Mouse (Mus musculus) neural tube, embryonic 15.5 days (tissue): Measurements from ENCODE around the gene Lin7c. TPM values are rescaled to one million over a fixed set of nuclear protein-coding genes. Genes with fewer than 3 reads are reported as not detected.
"Not testable (repeated sequence)": the region's sequence is repeated elsewhere in the genome, so short reads cannot be mapped to it uniquely, and the experiment has no call there.

Source experiments
- ATAC-seq: fragments of 200-750 bp; cut with Nextera tagmentation; 2 replicates; pipeline ENCODE4 v1.8.0; 2017; ENCODE audit warnings: mild to moderate bottlenecking, moderate TSS enrichment, moderate library complexity; ENCODE audit not compliant: low FRiP score
- H3K27ac ChIP-seq: fragments of 300-500 bp; sonication (generic); replicated peaks from 2 replicates; pipeline ENCODE4 v1.5.1; 2015; ENCODE audit warnings: mild to moderate bottlenecking, inconsistent platforms
- H3K27me3 ChIP-seq: fragments of 300-500 bp; sonication (generic); replicated peaks from 2 replicates; pipeline ENCODE4 v1.6.1; 2015; ENCODE audit warnings: inconsistent platforms
- H3K36me3 ChIP-seq: fragments of 300-500 bp; sonication (generic); 2 replicates; pipeline ENCODE4 v1.6.1; 2015; ENCODE audit warnings: inconsistent platforms
- H3K4me1 ChIP-seq: fragments of 300-500 bp; sonication (generic); 2 replicates; pipeline ENCODE4 v1.6.1; 2015; ENCODE audit warnings: inconsistent platforms
- H3K4me2 ChIP-seq: fragments of 300-500 bp; sonication (generic); 2 replicates; pipeline ENCODE4 v1.6.1; 2015; ENCODE audit warnings: inconsistent platforms, mild to moderate bottlenecking, moderate library complexity
- H3K4me3 ChIP-seq: fragments of 300-500 bp; sonication (generic); replicated peaks from 2 replicates; pipeline ENCODE4 v1.5.1; 2015; ENCODE audit warnings: mild to moderate bottlenecking, inconsistent platforms
- H3K9ac ChIP-seq: fragments of 300-500 bp; sonication (generic); replicated peaks from 2 replicates; pipeline ENCODE4 v1.6.1; 2015; ENCODE audit warnings: mild to moderate bottlenecking, inconsistent platforms
- H3K9me3 ChIP-seq: fragments of 300-500 bp; sonication (generic); replicated peaks from 2 replicates; pipeline ENCODE4 v1.6.1; 2016; ENCODE audit warnings: inconsistent platforms
- WGBS: fragments of 180-500 bp; shearing (Covaris S2); methylation state at CpG from one replicate; pipeline ENCODE4 v1.1.7; 2015; ENCODE audit warnings: mixed read lengths; 5-methylcytosine and 5-hydroxymethylcytosine counted together
- polyA plus RNA-seq: library from polyadenylated mRNA; unstranded; fragments of >200 nt; fragmentation: Nextera tagmentation; extraction: Ambion mirVana; gene quantifications from 2 replicates; pipeline ENCODE4 v1.2.1, GENCODE M21; 2015

Lin7c gene
- 158 and 169 TPM in 2 replicates for polyA plus RNA-seq

DNA sequence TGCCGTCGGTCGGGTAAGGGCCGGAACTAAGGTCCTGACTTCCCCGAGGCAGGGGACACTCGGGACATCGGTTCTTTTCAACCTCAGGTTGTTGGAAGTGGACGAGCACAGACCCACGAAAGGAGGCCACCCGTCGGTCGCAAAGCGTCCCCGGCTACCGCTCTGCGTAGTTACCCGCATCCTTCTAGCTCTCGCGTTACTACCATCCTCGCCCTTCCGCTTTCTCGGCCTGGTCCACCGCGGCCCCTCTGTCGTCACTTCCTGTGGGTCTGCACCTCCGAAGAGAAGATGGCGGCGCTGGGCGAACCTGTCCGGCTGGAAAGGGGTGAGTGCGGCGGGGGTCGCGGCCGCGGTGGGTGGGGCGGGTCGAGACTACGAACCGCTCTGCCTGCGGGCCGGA is at the start of gene Lin7c:
Lin7c (plus strand) TSS at position 257 of the 400 bp plus-strand sequence.
- Histone ChIP-seq H3K4me2 (peak within 1 kb of the TSS; percentile 67), H3K27ac (peak within 1 kb of the TSS; percentile 94)
- peak; percentile 100 for ATAC-seq

DNA sequence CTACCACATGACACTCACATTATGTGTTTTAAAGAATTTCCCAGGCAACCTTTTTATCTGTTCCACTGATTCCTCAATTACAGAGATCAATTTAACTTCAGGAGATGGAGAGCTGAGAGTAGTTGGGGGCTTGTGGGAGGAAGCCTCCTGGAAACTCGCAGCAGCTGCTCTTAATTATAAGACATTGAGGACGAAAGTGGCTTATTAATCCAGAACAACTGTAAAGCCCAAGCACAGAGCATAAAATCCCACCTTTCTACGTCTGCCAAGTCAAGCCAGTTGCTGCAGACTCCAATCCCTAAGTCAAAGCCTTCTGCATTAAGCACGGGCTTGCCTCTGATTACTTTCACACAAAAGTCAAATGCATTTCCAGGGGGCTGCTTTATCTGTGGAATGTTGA is 44.3 kb upstream of the Lin7c start:
- Histone ChIP-seq H3K4me2 (no peak overlapping the region), H3K27me3 (no peaks in the 10 kb centered on the region), H3K9ac (no peak overlapping the region), H3K36me3 (no peaks in the 10 kb centered on the region), H3K4me1 (peaks cover 9% of the 10 kb centered on the region; the same call in 1 of the 2 replicates), H3K27ac (no peak overlapping the region), H3K9me3 (no peaks in the 10 kb centered on the region), H3K4me3 (no peak overlapping the region)
- no peak for ATAC-seq
- 47% methylated on average over 4 of the region's 4 CpGs for WGBS

More for the DNA sequence above, at the start of gene Lin7c:
- under 1% methylated on average over 42 of the region's 42 CpGs for WGBS
- Histone ChIP-seq H3K27me3 (no peaks in the 10 kb centered on the region), H3K9ac (peak within 1 kb of the TSS; percentile 90), H3K4me1 (peaks cover 18% of the 10 kb centered on the region), H3K4me3 (peak within 1 kb of the TSS; percentile 84), H3K9me3 (no peaks in the 10 kb centered on the region), H3K36me3 (peaks cover 11% of the 10 kb centered on the region)

DNA sequence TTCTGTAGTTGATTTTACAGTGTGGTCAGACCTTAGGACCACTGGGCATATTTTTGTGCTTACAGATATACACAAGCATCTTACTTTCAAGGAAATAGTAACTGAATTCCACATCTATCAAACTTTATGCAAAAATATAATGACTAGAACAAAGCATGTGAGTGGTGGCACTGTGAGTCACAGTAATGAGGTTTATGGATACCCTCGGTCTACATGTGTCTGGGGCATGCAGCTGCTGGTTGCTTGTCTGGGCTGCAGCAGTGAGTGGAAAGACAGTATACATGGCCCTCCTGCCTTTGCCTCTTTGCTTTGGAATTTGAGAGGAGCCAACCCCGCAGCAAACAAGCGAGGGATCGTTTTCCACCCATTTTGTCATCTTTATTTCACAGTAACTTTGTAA is 42.3 kb upstream of the Lin7c start:
- Histone ChIP-seq H3K27ac (no peak overlapping the region), H3K36me3 (no peaks in the 10 kb centered on the region), H3K9me3 (no peaks in the 10 kb centered on the region), H3K9ac (no peak overlapping the region), H3K4me3 (no peak overlapping the region), H3K27me3 (no peaks in the 10 kb centered on the region), H3K4me1 (peaks cover 9% of the 10 kb centered on the region; the same call in 1 of the 2 replicates), H3K4me2 (0 out of 2 replicates have a peak overlapping the region, but pooled peaks have one; percentile 5)
- no peak for ATAC-seq
- WGBS: 36% methylated on average over 4 of the region's 4 CpGs

DNA sequence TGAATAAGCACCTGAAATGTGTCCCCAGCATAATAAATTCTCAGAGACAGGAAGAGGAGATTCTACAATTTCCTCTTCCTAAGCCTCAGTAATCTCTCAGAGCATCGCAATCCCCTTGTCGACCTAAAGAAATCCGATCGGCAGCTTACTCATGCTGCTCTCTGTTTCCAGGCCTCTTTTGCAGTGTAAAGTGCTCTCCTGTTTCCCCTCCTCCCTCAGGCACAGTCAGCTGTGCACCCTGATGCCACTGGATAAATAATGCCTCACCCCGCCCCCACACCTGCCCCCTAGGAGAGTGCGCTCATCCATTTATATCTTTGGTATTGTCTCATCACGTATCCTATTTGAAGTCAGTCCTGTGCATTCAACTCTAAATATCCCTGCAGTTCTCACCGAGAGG is 41.9 kb upstream of the Lin7c start:
- Histone ChIP-seq H3K4me3 (no peak overlapping the region), H3K9me3 (no peaks in the 10 kb centered on the region), H3K36me3 (no peaks in the 10 kb centered on the region), H3K4me2 (0 out of 2 replicates have a peak overlapping the region, but pooled peaks have one; percentile 5), H3K27ac (no peak overlapping the region), H3K4me1 (peaks cover 9% of the 10 kb centered on the region; the same call in 1 of the 2 replicates), H3K9ac (no peak overlapping the region), H3K27me3 (no peaks in the 10 kb centered on the region)
- WGBS: 14% methylated on average over 8 of the region's 8 CpGs
- ATAC-seq: peak; percentile 78

DNA sequence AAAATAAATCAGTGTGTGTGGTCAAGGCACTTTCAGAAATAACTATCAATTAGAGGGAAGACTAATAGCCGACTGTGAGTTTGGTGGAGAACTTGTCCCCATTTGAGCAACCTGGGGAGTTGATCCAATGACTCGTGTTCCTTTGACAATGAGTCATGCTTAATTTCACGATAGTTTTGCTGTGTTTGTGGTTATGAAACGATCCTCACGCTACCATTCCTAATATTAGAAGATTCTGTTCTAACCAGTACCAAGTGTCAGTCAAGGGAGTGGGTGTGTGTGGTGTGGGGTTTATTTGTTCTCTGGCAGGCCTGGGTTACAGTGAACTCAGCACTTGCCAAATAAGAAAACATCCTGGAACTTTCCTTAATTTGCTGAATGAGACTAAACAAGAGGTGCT is 35.1 kb upstream of the Lin7c start:
- ATAC-seq: no peak
- Histone ChIP-seq H3K36me3 (no peaks in the 10 kb centered on the region), H3K4me2 (no peak overlapping the region), H3K4me1 (no peaks in the 10 kb centered on the region), H3K9ac (no peak overlapping the region), H3K27me3 (no peaks in the 10 kb centered on the region), H3K9me3 (no peaks in the 10 kb centered on the region), H3K27ac (no peak overlapping the region), H3K4me3 (no peak overlapping the region)
- WGBS: 84% methylated on average over 5 of the region's 5 CpGs

DNA sequence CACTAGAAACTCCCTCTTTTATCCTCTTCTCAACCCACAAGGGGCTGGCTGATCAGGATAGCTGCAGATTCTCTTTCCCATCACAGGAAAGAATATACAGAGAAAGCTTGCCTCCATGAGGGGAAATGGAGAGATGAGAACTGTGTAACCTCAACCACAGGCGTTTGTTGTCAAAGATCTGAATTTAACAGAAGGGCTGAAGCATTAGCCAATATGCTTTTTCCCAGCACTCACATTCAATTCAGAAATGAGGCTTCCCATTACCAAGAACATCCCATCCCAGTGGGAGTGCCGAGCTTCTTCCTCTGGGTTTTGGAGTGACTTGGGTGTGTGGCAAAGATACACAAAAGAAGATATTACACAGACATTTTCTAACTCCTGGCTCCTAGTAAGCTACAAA is 31.0 kb upstream of the Lin7c start:
- Histone ChIP-seq H3K9ac (no peak overlapping the region), H3K4me1 (no peaks in the 10 kb centered on the region), H3K4me3 (no peak overlapping the region), H3K27ac (no peak overlapping the region), H3K27me3 (no peaks in the 10 kb centered on the region), H3K9me3 (no peaks in the 10 kb centered on the region), H3K4me2 (no peak overlapping the region), H3K36me3 (no peaks in the 10 kb centered on the region)
- 81% methylated on average over 2 of the region's 2 CpGs for WGBS
- no peak for ATAC-seq

DNA sequence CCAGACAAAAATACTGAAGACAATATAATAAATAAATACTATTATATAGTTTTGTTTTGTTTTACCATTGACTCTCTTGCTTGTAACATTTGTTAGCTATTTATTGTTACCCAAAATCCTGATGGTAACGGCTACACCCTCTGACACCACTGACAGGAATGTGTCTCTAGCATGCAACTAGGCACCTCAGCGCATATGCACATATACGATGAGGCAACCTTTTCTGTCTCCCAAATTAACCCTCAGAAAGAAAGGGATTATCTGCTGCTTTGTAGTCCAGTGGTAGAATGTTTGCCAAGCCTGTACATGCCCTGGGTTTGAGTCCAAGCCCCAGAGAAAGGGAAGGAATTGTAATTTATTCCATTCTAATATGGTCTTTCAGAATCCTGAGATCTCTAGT is 29.8 kb upstream of the Lin7c start:
- Histone ChIP-seq H3K4me1 (no peaks in the 10 kb centered on the region), H3K4me2 (no peak overlapping the region), H3K27ac (no peak overlapping the region), H3K9me3 (no peaks in the 10 kb centered on the region), H3K36me3 (no peaks in the 10 kb centered on the region), H3K9ac (no peak overlapping the region), H3K27me3 (no peaks in the 10 kb centered on the region), H3K4me3 (no peak overlapping the region)
- WGBS: 93% methylated on average over 3 of the region's 3 CpGs
- ATAC-seq: no peak

DNA sequence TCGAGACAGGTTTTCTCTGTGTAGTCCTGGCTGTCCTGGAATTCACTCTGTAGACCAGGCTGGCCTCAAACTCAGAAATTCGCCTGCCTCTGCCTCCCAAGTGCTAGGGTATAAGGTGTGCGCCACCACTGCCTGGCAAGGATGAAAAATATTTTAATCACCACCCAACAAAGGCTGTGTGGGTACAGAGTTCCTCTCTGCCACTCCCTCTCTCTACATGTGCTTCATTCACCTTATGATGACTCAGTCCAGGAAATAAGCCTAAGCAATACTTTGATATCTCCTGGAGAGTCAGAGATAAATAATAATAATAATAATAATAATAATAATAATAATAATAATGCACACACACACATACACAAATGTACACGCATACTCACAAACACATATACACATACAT is 11.2 kb upstream of the Lin7c start:
- H3K27me3 ChIP-seq, H3K9me3 ChIP-seq, H3K36me3 ChIP-seq, H3K9ac ChIP-seq, ATAC-seq, H3K27ac ChIP-seq, H3K4me3 ChIP-seq, H3K4me1 ChIP-seq, H3K4me2 ChIP-seq: not testable (repeated sequence)
- 90% methylated on average over 4 of the region's 4 CpGs for WGBS

DNA sequence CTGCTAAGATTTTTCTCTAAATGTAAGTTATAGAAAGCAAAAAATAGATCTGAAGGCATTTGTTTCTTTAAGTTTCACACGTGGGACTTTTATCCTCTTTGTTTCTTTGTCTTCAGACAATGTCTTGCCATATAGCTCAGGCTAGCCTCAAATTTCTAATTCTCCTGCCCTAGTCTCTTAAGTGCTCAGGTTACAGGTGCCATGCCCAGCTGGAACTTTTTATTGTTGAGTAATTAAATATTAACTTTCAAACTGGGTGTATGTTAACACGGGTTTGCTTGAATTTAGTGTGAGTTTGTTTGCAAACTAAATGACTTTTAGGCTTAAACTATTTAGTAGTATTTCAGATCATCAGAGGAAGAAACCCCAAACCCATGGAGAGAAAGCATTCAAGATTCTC is 9.5 kb upstream of the Lin7c start:
- Histone ChIP-seq H3K27me3 (no peaks in the 10 kb centered on the region), H3K9ac (no peak overlapping the region), H3K4me1 (no peaks in the 10 kb centered on the region), H3K36me3 (no peaks in the 10 kb centered on the region), H3K27ac (no peak overlapping the region), H3K4me3 (no peak overlapping the region), H3K4me2 (no peak overlapping the region), H3K9me3 (no peaks in the 10 kb centered on the region)
- WGBS: 63% methylated on average over 2 of the region's 2 CpGs
- no peak for ATAC-seq

DNA sequence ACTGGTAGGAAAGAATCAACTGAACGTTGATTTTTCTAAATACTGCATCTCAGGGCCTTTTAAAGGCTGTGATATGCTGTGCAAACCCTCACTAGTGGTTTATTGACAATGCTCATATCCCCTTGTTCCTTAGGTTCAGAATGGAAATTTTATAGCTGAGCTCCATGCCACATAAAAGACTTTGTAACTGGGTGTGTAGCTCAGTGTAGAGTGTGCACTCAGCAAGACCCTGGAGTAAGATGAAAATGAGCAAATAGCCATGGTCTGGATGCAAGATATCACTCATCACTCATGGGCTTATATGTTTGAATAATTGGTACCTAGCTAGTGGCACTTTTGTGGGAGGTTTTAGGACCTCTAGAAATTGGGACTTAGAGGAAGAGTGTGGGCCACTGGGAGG is 9.0 kb upstream of the Lin7c start:
- Histone ChIP-seq H3K4me1 (no peaks in the 10 kb centered on the region), H3K9me3 (no peaks in the 10 kb centered on the region), H3K4me2 (no peak overlapping the region), H3K4me3 (no peak overlapping the region), H3K27me3 (no peaks in the 10 kb centered on the region), H3K9ac (no peak overlapping the region), H3K36me3 (no peaks in the 10 kb centered on the region), H3K27ac (no peak overlapping the region)
- ATAC-seq: no peak
- WGBS: 72% methylated on average over 1 of the region's 1 CpGs

DNA sequence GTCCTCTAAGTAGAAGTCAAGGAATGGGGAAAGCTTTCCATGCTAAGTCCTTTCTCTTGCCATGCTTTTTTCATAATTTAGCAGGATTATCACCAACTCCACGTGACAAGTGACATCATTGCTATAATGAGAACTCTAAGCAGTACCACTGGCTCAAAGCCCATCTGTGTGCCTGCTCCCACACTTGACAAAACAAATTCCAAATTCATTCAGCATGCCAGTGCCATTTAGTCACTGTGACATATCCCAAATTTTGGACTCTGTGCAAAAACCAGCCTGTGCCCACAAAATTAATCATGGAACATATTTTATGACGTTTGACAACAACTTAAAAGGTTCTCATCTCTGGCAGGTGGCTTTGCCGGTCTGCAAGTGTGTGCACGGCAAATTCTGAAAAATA is 6.5 kb upstream of the Lin7c start:
- H3K9me3 ChIP-seq: no peaks in the 10 kb centered on the region
- H3K27me3 ChIP-seq: no peaks in the 10 kb centered on the region
- H3K36me3 ChIP-seq: no peaks in the 10 kb centered on the region
- no peak overlapping the region for H3K4me2 ChIP-seq
- no peak for ATAC-seq
- no peak overlapping the region for H3K9ac ChIP-seq
- H3K27ac ChIP-seq: no peak overlapping the region
- H3K4me3 ChIP-seq: no peak overlapping the region
- WGBS: 77% methylated on average over 4 of the region's 4 CpGs
- no peaks in the 10 kb centered on the region for H3K4me1 ChIP-seq

DNA sequence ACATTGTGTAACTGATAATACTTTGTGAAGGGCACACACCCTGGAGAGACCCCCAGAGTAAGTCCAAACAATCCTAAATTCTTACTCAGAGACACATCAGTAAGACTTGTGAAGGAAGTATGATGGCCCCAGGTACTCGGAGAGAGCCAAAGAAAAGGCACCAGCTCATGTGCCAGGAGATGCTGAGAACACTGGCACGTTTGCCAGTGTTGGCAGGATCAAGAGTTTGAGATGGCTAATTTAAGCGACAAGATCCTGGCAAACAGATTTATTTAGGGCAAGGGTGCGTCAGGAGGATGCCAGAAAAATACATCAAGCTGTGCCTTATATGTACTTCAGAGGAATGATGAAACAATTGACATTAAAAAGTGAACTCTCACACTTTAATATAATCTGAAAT is 6.1 kb upstream of the Lin7c start:
- WGBS: 64% methylated on average over 4 of the region's 4 CpGs
- H3K9me3 ChIP-seq: no peaks in the 10 kb centered on the region
- H3K4me3 ChIP-seq: no peak overlapping the region
- no peak overlapping the region for H3K9ac ChIP-seq
- no peaks in the 10 kb centered on the region for H3K36me3 ChIP-seq
- no peaks in the 10 kb centered on the region for H3K27me3 ChIP-seq
- H3K27ac ChIP-seq: no peak overlapping the region
- H3K4me2 ChIP-seq: no peak overlapping the region
- H3K4me1 ChIP-seq: no peaks in the 10 kb centered on the region
- ATAC-seq: no peak

DNA sequence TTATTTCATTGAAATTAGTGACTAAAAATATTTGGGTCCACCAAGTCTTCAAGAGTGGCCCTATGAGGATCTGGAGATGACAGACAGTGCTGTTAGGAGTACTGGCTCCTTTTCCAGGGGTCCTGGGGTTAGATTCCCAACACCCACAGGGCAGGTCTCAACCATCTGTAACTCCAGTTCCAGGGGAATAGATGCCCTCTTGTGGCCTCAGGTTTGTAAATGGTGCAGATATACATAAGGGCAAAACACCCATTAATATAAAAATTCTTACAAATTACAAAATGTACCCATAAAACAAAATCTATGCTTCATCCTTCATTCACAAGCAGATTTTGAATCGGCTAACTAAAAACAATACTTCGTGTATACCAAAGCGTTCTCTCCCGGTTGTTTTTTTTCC is 585 bp upstream of the Lin7c start:
- 39% methylated on average over 4 of the region's 4 CpGs for WGBS
- Histone ChIP-seq H3K4me2 (peak overlapping the region; percentile 67), H3K36me3 (peaks cover 6% of the 10 kb centered on the region), H3K9ac (peak overlapping the region; percentile 90), H3K9me3 (no peaks in the 10 kb centered on the region), H3K27ac (peak overlapping the region; percentile 94; the same call in 1 of the 2 replicates), H3K27me3 (no peaks in the 10 kb centered on the region), H3K4me1 (peaks cover 18% of the 10 kb centered on the region), H3K4me3 (peak overlapping the region; percentile 84)
- ATAC-seq: peak; percentile 31
